Mouse (Mus musculus) thymus, postnatal 14 days (tissue): Measurements from ENCODE around the gene Slc44a4.
"Not testable (repeated sequence)": the region's sequence is repeated elsewhere in the genome, so short reads cannot be mapped to it uniquely, and the experiment has no call there.

Experiments
- DNase-seq: peaks from one replicate; pipeline ENCODE4 v3.0.0; 2021

Gene Slc44a4

GRCm38 (mm10) chr17:34944362-34944761 is 30.1 kb downstream of the Slc44a4 start:
- no peak for DNase-seq

DNA sequence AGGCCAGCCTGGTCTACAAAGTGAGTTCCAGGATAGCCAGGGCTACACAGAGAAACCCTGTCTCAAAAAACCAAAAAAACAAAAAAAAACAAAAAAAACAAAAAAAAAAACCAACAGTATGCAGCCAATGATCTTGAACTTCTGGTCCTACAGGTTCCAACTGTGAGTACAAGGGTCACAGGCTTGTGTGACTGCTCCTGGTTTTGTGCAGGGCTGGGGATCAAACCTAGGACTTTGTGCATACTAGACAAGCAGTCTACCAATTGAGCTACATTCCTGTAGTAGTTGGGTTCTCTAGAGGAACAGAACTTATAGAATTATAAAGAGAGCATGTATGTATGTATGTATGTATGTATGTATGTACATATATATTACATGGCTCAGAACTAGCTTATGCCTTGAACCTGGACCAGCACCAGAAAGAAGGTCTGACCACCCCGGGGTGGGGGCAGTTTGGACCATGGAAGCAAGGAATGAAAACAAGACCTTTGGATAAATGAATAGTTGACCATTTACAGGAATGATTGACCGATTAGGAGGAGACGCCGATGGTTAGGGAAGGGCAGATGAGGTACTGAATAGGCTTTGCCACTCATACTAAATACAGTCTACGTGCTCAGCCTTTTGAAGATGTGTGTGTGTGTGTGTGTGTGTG is 32.3 kb downstream of the Slc44a4 start:
- no peak for DNase-seq

- no peak for DNase-seq
These were observed 33.3 kb downstream of the Slc44a4 start for GRCm38 (mm10) chr17:34947606-34948005.

- not testable (repeated sequence) for DNase-seq
These were observed 34.7 kb downstream of the Slc44a4 start for GRCm38 (mm10) chr17:34948721-34949552.

DNA sequence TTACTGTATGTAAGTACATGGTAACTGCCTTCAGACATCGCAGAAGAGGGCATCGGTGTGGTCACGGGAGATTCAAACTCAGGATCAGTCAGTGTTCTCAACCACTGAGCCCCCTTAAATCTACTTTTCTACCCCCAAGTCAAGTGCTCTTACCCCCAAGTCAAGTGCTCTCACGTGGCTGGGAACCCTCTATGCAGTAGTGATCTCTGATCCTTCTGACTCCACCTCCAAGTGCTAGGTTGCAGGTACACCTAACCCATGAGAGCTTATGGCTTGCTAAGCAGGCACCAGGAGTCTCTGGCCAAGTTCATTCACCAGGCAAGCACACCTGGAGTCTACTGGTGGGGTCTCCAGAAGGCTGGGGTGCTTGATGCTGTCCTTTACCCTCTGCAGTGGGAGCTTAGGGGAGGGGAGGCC is 35.3 kb downstream of the Slc44a4 start:
- DNase-seq: no peak

DNA sequence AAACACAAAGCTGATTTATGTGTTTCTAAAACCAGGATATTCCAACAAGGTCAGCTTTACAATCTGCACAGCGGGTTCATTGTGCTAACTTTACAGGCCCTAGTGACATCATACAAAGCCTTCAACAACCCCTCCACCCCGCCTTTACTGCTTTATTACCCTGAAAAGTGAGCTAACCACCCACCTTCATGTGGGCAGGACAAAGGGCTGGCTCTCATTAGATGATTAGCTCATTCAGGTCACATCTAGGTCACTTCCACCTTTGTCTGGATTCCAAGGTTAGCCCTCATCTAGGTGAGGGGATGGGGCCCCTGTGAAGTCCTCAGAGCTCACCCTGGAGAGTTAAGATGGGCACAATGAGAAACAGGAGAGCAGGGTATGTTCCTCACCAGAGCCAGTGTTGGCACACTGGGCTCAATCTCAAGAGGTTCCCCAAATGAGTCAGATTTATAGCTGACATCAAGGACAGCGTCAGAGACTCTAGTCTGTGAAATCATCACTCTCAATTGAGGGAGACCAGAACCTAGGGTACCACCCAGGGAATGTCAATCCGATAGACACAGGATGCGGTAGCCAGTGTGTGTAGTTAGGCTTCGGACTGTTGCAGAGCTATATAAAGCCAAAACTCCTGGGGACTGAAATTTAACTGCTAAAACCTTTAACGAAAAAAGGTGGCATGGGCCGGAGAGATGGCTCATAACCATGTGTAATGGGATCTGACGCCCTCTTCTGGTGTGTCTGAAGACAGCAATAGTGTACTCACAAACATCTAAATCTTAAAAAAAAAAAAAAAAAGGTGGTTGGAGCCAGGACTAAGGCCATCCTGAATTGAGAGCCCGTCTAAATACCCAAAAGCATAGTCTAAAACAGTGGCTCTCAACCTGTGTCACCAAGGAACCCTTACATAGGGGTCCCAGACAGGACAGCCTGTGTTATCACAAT is 36.5 kb downstream of the Slc44a4 start:
- no peak for DNase-seq

DNA sequence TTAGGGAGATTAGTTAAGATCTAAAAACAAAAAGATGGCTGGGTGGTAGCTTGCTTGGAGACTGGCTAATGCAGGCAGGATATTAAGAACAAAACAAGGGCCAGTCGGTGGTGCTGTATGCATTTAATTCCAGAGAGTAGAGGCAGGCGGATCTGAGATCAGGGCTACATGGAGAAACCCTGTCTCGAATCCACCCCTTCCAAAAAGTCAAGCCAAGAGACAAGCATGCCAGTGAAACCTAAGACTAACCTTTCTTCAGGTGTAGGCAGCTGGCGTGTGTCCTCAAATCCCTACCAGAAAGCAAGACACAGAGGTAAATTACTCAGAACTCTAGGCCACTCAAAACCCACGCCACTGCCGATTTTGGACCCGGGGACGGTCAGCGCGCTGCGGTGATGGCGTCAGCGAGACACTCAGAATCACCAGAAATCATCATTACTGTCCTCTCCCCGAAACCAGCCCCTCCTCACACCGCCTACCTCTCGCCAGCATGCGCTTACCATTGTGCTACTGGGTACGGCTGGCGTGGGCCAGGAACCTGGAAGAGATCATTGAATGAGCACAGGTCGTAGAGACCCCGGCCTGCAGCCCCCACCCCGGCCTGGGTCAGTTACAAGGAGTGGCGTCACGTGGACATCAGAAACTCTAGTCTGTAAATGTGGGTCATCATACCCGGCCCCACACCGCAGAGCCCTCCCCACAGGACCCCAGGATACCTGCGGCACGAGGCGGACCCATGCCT is 37.5 kb downstream of the Slc44a4 start:
- no peak for DNase-seq

- peak; percentile 83 for DNase-seq
These were observed 38.2 kb downstream of the Slc44a4 start for GRCm38 (mm10) chr17:34952378-34953040.

- no peak for DNase-seq
These were observed 39.0 kb downstream of the Slc44a4 start for GRCm38 (mm10) chr17:34953258-34953657.

DNA sequence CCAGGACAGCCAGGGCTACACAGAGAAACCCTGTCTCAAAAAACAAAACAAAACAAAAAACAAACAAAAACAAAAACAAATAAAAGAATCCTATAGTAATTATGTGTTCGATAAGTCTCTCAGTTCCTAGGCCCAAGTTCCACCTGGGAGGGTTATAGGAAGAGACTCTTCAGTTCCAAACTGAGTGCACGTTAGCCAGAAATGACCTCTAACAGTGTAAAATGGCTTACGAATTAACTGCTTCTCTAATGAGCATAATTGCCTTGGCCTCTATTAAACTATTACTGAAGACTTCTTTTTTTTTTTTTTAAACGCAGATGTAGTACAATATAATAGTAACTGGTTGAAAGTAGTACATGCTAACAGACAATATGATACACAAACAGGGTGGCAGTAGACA is 39.6 kb downstream of the Slc44a4 start:
- no peak for DNase-seq

DNA sequence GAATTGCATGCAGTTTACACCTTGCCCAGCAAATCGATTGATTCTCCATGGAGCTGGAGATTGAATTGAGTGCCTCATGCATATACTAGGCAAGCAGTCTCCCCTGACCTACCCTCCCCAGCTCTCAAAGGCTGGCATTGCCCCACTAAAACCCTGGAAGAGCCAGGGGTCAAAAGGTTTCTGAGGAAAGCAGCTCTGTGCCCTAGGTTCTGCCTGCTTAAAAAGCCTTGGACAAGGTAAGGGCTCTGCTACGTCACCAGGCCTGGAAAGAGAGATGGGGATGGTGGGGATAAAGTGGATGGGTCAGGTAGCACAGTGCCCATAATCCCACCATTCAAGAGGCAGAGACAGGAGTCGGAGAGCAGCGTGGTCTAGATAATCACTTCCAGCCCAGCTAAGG is 40.6 kb downstream of the Slc44a4 start:
- no peak for DNase-seq

- no peak for DNase-seq
These were observed 41.6 kb downstream of the Slc44a4 start for GRCm38 (mm10) chr17:34955884-34956283.

GRCm38 (mm10) chr17:34956340-34956739 is 42.1 kb downstream of the Slc44a4 start:
- DNase-seq: no peak

GRCm38 (mm10) chr17:34957291-34957690 is 43.0 kb downstream of the Slc44a4 start:
- DNase-seq: not testable (repeated sequence)

- DNase-seq: not testable (repeated sequence)
These were observed 43.7 kb downstream of the Slc44a4 start for GRCm38 (mm10) chr17:34957966-34958365.

GRCm38 (mm10) chr17:34958734-34959129 is 44.5 kb downstream of the Slc44a4 start:
- DNase-seq: not testable (repeated sequence)

GRCm38 (mm10) chr17:34959130-34959778 is 45.0 kb downstream of the Slc44a4 start, which contains the start of gene Hspa1b:
TSS of gene Hspa1b (minus strand) at chr17:34959238.
- DNase-seq: peak; percentile 76

DNA sequence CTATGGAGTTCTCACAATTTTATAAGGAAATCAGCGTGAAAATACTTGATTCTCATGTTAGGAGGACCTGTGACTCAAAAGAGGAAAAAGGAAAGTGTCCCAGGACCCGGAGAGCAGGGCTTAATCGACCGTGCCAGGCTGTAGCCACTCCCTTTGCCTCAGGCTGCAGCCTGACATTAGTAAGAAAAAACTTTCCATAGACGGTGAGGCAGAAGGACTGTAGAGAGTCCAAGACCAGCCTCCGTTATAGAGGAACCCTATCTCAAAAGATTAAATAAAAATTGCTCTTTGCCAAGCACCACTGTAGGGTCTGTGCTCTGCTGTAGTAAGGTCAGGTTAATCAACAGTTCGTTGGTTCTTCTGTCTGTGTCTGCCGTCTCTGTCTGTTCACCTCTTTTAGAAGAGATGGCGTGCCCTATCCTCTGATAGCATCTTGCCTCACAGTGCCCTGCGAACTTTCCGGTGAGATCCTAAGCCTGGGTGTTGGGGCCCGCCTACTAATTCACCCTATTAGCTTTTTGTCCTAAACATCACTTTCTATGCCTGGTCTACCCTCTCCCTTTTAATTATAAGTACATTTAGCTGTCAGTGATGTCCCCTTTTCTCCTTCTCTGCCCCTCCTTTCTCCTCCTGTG is 45.7 kb downstream of the Slc44a4 start:
- DNase-seq: no peak

GRCm38 (mm10) chr17:34960702-34961493 is 46.6 kb downstream of the Slc44a4 start:
- DNase-seq: no peak

DNA sequence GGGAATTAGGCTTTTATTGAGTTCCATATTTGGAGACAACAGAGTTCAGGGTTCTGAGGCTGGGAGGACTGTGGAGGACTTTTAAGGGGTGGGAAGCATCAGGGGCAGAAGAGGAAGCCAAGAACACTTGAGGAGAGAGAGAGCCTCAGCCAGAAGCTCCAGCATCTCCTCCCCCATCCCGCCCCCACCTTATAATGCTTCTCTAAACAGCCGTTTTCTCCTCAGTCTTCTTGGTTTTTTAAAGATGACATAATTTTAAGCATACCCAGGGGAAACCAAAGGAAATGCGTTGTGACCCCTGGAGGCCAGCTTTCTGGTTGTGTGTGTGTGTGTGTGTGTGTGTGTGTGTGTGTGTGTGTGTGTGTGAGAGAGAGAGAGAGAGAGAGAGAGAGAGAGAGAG is 47.9 kb downstream of the Slc44a4 start:
- no peak for DNase-seq
